Mouse (Mus musculus) heart, embryonic 14.5 days (tissue): Measurements from ENCODE around the gene Slc44a1. TPM values are rescaled to one million over a fixed set of nuclear protein-coding genes. Genes with fewer than 3 reads are reported as not detected.

Experiments
- ATAC-seq: fragments of 200-750 bp; cut with Nextera tagmentation; 2 replicates; pipeline ENCODE4 v1.8.0; 2017; ENCODE audit warnings: low read depth, moderate TSS enrichment; ENCODE audit not compliant: insufficient number of reproducible peaks, insufficient read depth, low FRiP score
- H3K27ac ChIP-seq, 2 experiments: fragments of 200-500 bp in 1 of 2; fragments of 300-500 bp in 1 of 2; sonication (generic) in 1 of 2; replicated peaks in 1 of 2; 2 replicates each; pipeline ENCODE4 v1.5.1; 2012 to 2014; ENCODE audit warnings: low read depth in 2 of 2, low read length in 2 of 2, control low read depth in 1 of 2, mild to moderate bottlenecking in 1 of 2, mixed read lengths in 1 of 2; ENCODE audit not compliant: control insufficient read depth in 1 of 2, insufficient read depth in 1 of 2
- H3K27me3 ChIP-seq: fragments of 300-500 bp; sonication (generic); 2 replicates; pipeline ENCODE4 v1.6.1; 2014; ENCODE audit warnings: mild to moderate bottlenecking, low read length, control low read depth; ENCODE audit not compliant: control insufficient read depth, insufficient read depth
- H3K36me3 ChIP-seq: fragments of 300-500 bp; sonication (generic); 2 replicates; pipeline ENCODE4 v1.6.1; 2014; ENCODE audit warnings: mild to moderate bottlenecking, control low read depth, low read length, mixed read lengths; ENCODE audit not compliant: control insufficient read depth, insufficient read depth
- H3K4me1 ChIP-seq, 2 experiments: fragments of 200-500 bp in 1 of 2; fragments of 300-500 bp in 1 of 2; sonication (generic) in 1 of 2; 2 replicates each; pipeline ENCODE4 v1.6.1; 2012 to 2014; ENCODE audit warnings: low read length in 2 of 2, control low read depth in 1 of 2, mixed read lengths in 1 of 2; ENCODE audit not compliant: control insufficient read depth in 2 of 2, insufficient read depth in 2 of 2
- H3K4me2 ChIP-seq: fragments of 300-500 bp; sonication (generic); 2 replicates; pipeline ENCODE4 v1.6.1; 2014; ENCODE audit warnings: mild to moderate bottlenecking, low read length
- H3K4me3 ChIP-seq, 2 experiments: fragments of 200-500 bp in 1 of 2; fragments of 300-500 bp in 1 of 2; sonication (generic) in 1 of 2; 2 replicates each; pipeline ENCODE4 v1.5.1; 2012 to 2014; ENCODE audit warnings: low read length in 2 of 2, mild to moderate bottlenecking in 2 of 2, control low read depth in 1 of 2, low read depth in 1 of 2, moderate library complexity in 1 of 2; ENCODE audit not compliant: control insufficient read depth in 1 of 2, insufficient read depth in 1 of 2
- H3K9ac ChIP-seq: fragments of 300-500 bp; sonication (generic); 2 replicates; pipeline ENCODE4 v1.6.1; 2014; ENCODE audit warnings: mild to moderate bottlenecking, low read length
- H3K9me3 ChIP-seq: fragments of 300-500 bp; sonication (generic); 2 replicates; pipeline ENCODE4 v1.6.1; 2016; ENCODE audit warnings: low read length, control low read depth; ENCODE audit not compliant: control insufficient read depth
- WGBS: fragments of 180-500 bp; shearing (Covaris S2); extraction: QIAGEN DNeasy Blood & Tissue Kit; methylation state at CpG from one replicate; pipeline ENCODE4 v1.1.7; 2014; 5-methylcytosine and 5-hydroxymethylcytosine counted together
- polyA plus RNA-seq: library from polyadenylated mRNA; unstranded; fragments of >200 nt; fragmentation: Nextera tagmentation; extraction: Ambion mirVana; gene quantifications from 2 replicates; pipeline ENCODE4 v1.2.1, GENCODE M21; 2014

Slc44a1 gene
- polyA plus RNA-seq, 1 experiment from 2014 or later: 34.0 TPM

DNA sequence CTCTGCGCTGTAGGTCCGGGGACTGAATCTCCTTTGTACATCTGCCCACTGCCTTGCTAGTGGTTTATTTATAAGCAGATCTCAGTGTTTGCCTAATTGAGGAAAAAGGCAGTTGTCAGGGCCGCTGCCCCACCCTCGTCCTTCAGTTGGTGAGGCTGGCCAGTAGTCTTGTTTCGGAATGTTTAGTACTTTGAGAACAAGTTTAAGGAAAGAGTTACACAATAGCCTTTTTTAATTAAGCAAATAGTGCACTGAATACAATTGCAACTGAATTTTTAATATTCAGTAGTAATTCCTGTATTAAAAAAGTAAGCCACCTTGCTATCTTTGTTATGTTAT is 191.8 kb downstream of the Slc44a1 start:
- no peak for ATAC-seq
- no peak overlapping the region for H3K27ac ChIP-seq
- WGBS: 1% methylated on average over 5 of the region's 5 CpGs
- H3K27me3 ChIP-seq: no peaks in the 10 kb centered on the region
- H3K4me1 ChIP-seq: peaks cover 2 to 13% of the 10 kb centered on the region in 2 experiments
- peak overlapping the region; percentile 79 for H3K9ac ChIP-seq
- H3K9me3 ChIP-seq: no peaks in the 10 kb centered on the region
- H3K4me2 ChIP-seq: peak overlapping the region; percentile 72
- no peaks in the 10 kb centered on the region for H3K36me3 ChIP-seq
- H3K4me3 ChIP-seq: peak overlapping the region; percentile 67 to 70

DNA sequence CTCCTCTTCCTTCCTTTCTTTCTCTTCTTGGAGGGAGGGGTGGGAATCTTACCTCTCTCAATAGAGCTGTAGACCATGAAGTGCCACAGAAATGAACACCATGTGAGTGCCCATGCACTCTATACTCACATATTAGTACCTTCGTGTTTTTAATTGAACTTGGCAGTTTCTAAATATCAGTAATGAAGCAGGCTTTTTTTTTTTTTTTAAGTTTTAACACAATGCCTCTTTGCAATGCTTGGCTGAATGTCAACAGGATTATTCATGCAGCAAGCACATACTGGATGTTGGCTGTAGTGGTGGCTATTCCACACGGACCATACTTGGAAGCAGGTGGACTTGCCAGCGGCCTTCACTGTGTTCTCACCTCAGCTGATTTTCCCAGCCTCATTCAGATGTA is 195.1 kb downstream of the Slc44a1 start:
- Histone ChIP-seq H3K9ac (no peak overlapping the region), H3K27ac (no peak overlapping the region), H3K36me3 (no peaks in the 10 kb centered on the region), H3K27me3 (no peaks in the 10 kb centered on the region), H3K9me3 (no peaks in the 10 kb centered on the region), H3K4me3 (no peak overlapping the region), H3K4me2 (no peak overlapping the region), H3K4me1 (peaks cover 11 to 34% of the 10 kb centered on the region in 2 experiments)
- WGBS: 82% methylated on average over 3 of the region's 3 CpGs
- ATAC-seq: no peak

DNA sequence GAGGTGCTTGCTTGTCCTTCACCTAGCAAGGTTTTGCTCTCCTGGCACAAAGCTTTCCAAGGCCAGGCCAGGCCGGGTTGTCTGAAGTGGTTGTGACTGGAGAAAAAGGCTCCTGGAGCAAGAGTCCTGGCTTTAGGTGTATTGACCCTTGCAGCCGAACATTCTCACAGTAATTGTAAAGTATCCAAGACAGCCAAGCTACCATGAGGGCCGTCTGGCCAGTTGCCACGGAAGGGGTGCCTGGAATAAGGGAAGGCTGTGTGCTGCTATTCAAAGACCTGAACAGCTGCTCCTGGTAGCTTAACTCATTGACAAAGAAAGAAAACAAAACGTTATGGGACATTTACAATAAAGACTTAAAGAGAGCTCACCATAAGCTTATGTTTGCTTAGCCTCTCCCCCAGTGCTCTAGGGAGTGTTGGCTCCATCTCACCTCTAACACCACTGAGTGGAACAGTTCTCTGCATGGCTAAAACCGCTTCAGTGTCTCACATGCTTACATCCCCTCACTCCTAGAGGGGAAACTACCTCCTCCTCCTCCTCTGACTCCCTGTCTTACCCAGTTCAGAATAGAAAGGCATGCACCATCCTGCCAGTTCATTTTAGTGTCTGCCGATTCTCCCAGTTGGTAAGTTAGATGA is 197.2 kb downstream of the Slc44a1 start:
- H3K9me3 ChIP-seq: no peaks in the 10 kb centered on the region
- no peak for ATAC-seq
- H3K4me2 ChIP-seq: no peak overlapping the region
- H3K27ac ChIP-seq: peak overlapping the region; percentile 16 to 28; a peak in 1 of 4 replicates
- H3K4me3 ChIP-seq: no peak overlapping the region
- no peaks in the 10 kb centered on the region for H3K27me3 ChIP-seq
- peaks cover 9 to 32% of the 10 kb centered on the region in 2 experiments for H3K4me1 ChIP-seq
- 0 out of 2 replicates have a peak, but pooled peaks cover 3% of the 10 kb centered on the region for H3K36me3 ChIP-seq
- 52% methylated on average over 7 of the region's 7 CpGs for WGBS
- no peak overlapping the region for H3K9ac ChIP-seq

DNA sequence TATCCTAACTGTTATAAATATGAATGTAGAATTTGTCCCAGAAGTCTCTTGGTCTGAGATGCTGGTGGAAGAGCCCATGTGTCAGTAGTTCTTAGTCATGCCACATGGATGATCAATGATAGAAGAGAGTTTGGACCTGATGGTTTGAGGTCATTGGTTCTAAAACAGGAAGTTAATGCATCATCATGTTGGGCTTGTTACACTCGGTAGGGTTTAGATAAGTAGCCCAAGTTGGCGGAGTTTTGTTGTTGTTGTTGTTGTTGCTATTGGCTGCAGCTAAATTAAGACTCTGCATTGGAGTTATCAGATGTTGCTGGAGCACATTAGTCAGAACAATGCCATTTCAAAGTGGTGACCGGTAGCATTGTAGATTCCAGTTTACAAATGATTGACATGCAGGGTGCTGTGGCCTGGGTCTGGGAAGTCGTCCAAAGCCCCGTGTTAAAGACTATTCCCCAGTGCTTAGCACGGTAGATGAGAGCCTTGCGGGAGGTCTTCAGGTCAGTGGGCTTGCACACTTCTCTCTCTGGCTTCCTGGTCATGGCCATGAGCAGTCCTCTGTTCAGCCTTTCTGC is 198.4 kb downstream of the Slc44a1 start:
- H3K27ac ChIP-seq: no peak overlapping the region
- H3K4me3 ChIP-seq: no peak overlapping the region
- 0 out of 2 replicates have a peak, but pooled peaks cover 3% of the 10 kb centered on the region for H3K36me3 ChIP-seq
- no peaks in the 10 kb centered on the region for H3K27me3 ChIP-seq
- WGBS: 31% methylated on average over 7 of the region's 7 CpGs
- no peak overlapping the region for H3K4me2 ChIP-seq
- 0 out of 2 replicates have a peak, but pooled peaks have one; percentile 43 for ATAC-seq
- H3K4me1 ChIP-seq: peaks cover 9 to 27% of the 10 kb centered on the region in 2 experiments
- H3K9ac ChIP-seq: no peak overlapping the region
- H3K9me3 ChIP-seq: no peaks in the 10 kb centered on the region

DNA sequence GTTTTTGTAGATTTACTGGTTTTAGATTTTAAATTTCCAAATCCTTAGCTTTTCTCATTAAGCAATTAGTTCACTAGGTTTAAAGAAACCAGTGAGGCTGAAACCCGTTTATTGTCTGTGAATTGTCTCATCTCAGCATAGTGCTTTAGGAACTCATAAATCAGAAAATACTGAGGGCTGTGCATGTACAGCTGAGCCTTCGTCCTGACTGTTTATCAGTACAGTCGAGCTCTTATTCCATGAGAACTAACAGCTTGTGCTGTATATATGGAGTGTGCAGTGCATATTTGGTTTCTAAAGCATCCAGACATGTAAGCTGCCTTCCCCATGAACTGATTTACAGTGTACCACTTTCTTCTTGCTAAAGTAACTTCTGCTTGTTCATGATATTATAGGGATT is 217.8 kb downstream of the Slc44a1 start:
- Histone ChIP-seq H3K4me1 (peaks cover 8 to 10% of the 10 kb centered on the region in 2 experiments; a peak in 3 of 4 replicates), H3K4me2 (no peak overlapping the region), H3K27ac (no peak overlapping the region), H3K9me3 (no peaks in the 10 kb centered on the region; the same call in 1 of the 2 replicates), H3K9ac (no peak overlapping the region), H3K27me3 (no peaks in the 10 kb centered on the region), H3K36me3 (peaks cover 12% of the 10 kb centered on the region), H3K4me3 (no peak overlapping the region)
- 59% methylated on average over 3 of the region's 3 CpGs for WGBS
- no peak for ATAC-seq

DNA sequence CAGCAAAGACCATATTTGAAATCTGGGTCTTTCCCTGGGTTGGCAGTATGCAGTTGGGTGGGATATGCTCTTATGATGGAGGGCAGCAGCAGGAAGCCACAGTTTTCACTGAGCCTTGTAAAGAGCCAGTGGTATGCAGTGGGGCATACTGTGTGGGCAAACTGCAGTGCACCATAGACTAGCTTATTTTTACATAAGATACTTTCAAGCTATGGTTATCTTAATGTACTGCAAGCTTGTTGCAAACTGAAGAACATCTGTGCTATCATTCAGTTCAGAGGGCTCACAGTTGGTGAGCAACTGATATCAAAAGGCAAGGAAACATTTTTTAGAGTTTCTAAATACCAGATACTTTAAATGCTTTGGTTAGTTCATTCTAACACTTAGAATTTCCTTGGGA is 220.5 kb downstream of the Slc44a1 start:
- Histone ChIP-seq H3K27me3 (no peaks in the 10 kb centered on the region), H3K4me2 (no peak overlapping the region), H3K4me1 (peaks cover 8 to 10% of the 10 kb centered on the region in 2 experiments; a peak in 3 of 4 replicates), H3K36me3 (no peaks in the 10 kb centered on the region), H3K9me3 (no peaks in the 10 kb centered on the region), H3K27ac (no peak overlapping the region), H3K9ac (no peak overlapping the region), H3K4me3 (no peak overlapping the region)
- ATAC-seq: no peak
